In the genomic region with DNA sequence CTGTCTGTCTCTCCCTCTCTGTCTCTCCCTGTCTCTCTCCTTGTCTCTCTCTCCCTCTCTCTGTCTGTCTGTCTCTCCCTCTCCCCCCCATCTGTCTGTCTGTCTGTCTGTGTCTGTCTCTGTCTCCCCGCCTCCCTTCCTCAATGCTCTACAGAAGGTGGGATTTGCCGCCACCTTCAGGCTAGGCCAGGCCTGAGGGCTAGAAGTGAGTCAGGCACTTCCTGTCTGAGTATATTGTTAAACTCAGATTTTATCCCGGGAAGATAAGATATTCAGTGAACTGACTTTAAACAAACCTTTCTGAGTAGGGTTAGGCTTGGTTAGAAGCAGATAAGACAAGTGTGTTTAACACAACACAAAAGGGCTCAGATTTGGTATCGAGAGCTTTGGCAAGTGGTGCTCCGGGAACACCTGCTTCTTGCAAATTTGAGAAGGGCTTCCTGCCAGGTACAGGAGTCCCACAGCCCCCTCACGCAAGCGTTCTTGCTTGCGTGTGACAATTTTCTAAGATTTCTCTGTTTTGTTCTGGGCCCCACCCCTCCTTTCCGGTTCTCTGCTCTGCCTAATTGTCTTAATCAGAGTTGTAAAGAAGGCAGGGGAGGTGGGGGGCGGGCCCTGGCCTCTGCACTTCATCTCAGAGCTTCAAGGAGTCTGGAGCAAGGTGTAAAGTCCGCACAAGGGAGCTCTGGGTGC, we compare ENCODE assay signal across 8 mouse cellular contexts. TPM values are rescaled to one million over a fixed set of nuclear protein-coding genes. Genes with fewer than 3 reads are reported as not detected.
DNase-seq lines count a peak whose midpoint lies in the region; ATAC-seq and TF ChIP-seq lines count a peak whose summit lies in the region.

No protein-coding gene starts in this region.

- 0 out of 2 replicates have a peak, but pooled peaks cover 3% of the 10 kb centered on the region for H3K27me3 ChIP-seq in hindbrain, embryonic 13.5 days
- no peaks in the 10 kb centered on the region; the same call in 1 of the 2 replicates for H3K27me3 ChIP-seq in liver, embryonic 14.5 days (ENCODE audit: control insufficient read depth, insufficient read depth, low read length)

- peaks cover 12% of the 10 kb centered on the region for H3K4me1 ChIP-seq in hindbrain, embryonic 13.5 days (replicated peaks)
- peaks cover 6 to 8% of the 10 kb centered on the region in 2 experiments for H3K4me1 ChIP-seq in liver, embryonic 14.5 days (replicated peaks; ENCODE audit: control insufficient read depth in 2 of 2, insufficient read depth in 2 of 2, low read length in 1 of 2)

- H3K9ac ChIP-seq in hindbrain, embryonic 13.5 days, result 0 out of 2 replicates have a peak overlapping the region, but pooled peaks have one; percentile 60
- no peak overlapping the region for H3K9ac ChIP-seq in liver, embryonic 14.5 days (replicated peaks)

- 16% methylated on average over 11 of the region's 11 CpGs for WGBS in hindbrain, embryonic 13.5 days
- 6% methylated on average over 11 of the region's 11 CpGs for WGBS in liver, embryonic 14.5 days (ENCODE audit: insufficient replicate concordance)

- no peaks in the 10 kb centered on the region for H3K36me3 ChIP-seq in hindbrain, embryonic 13.5 days
- no peaks in the 10 kb centered on the region for H3K36me3 ChIP-seq in liver, embryonic 14.5 days (replicated peaks; ENCODE audit: control insufficient read depth, insufficient read depth, low read depth)

- TF ChIP-seq EP300 in liver, embryonic 14.5 days (IDR thresholded peaks at IDR 0.05; ENCODE audit: low read depth), result no peak

- no peaks in the 10 kb centered on the region for H3K9me3 ChIP-seq in hindbrain, embryonic 13.5 days
- H3K9me3 ChIP-seq in liver, embryonic 14.5 days (ENCODE audit: control insufficient read depth, low read length), result no peaks in the 10 kb centered on the region

- no peak overlapping the region for H3K4me3 ChIP-seq in hindbrain, embryonic 13.5 days
- no peak overlapping the region for H3K4me3 ChIP-seq in liver, embryonic 14.5 days (ENCODE audit: insufficient read depth in 1 of 2, low read depth in 2 of 2, low read length in 2 of 2)

- H3K27ac ChIP-seq in hindbrain, embryonic 13.5 days, result no peak overlapping the region
- H3K27ac ChIP-seq in liver, embryonic 14.5 days, result no peak overlapping the region

- no peak for ATAC-seq in hindbrain, embryonic 13.5 days (ENCODE audit: low FRiP score)
- ATAC-seq in liver, embryonic 14.5 days (ENCODE audit: insufficient read depth), result no peak

- peak overlapping the region; percentile 27 for H3K4me2 ChIP-seq in hindbrain, embryonic 13.5 days
- peak overlapping the region; percentile 13; the same call in 1 of the 2 replicates for H3K4me2 ChIP-seq in liver, embryonic 14.5 days (ENCODE audit: low read depth)

- peak; percentile 69 for TF ChIP-seq CTCF in liver, embryonic 14.5 days (IDR thresholded peaks at IDR 0.05; ENCODE audit: low read depth)

- peak; percentile 12 for DNase-seq in urinary bladder, postnatal 10 days (ENCODE audit: low spot score)
- no peak for DNase-seq in urinary bladder, postnatal 25 days (ENCODE audit: low spot score)
- peak; percentile 67 for DNase-seq in embryo, embryonic 10.5 days (ENCODE audit: low spot score)
- DNase-seq in liver, embryonic 14.5 days (ENCODE audit: low read depth in 3 of 3, low spot score in 3 of 3), result no peak
- peak; percentile 65 for DNase-seq in retina, embryonic 14.5 days (ENCODE audit: low spot score)
- no peak for DNase-seq in frontal cortex, postnatal 25 days (ENCODE audit: low spot score in 2 of 2)
- no peak for DNase-seq in layer of hippocampus, adult 8-10 months (ENCODE audit: low spot score in 2 of 2)

RNA-seq across cellular contexts. Expression of a gene that starts 6.6 kb away (rescaled TPM):
- polyA plus RNA-seq in hindbrain, embryonic 13.5 days (2015; fragmentation: Nextera tagmentation; extraction: Ambion mirVana), result 25.7 and 26.2 TPM in 2 replicates
- 0.15 and 0.16 TPM in 2 replicates for polyA plus RNA-seq in liver, embryonic 14.5 days (2012; rRNA removed)
- polyA plus RNA-seq in liver, embryonic 14.5 days (2014; fragmentation: Nextera tagmentation; extraction: Ambion mirVana), result 0.30 and 0.55 TPM in 2 replicates
- total RNA-seq in layer of hippocampus, adult 8-10 months (2022), result 10 to 100 TPM; 67.0 to 90.0 (median 75.9) TPM

RNA-seq across cellular contexts. Expression of a gene that starts 25.8 kb away (rescaled TPM):
- 0.13 and 0.17 TPM in 2 replicates for polyA plus RNA-seq in hindbrain, embryonic 13.5 days (2015; fragmentation: Nextera tagmentation; extraction: Ambion mirVana)
- 0.36 and 0.47 TPM in 2 replicates for polyA plus RNA-seq in liver, embryonic 14.5 days (2012; rRNA removed)
- 0.73 and 0.84 TPM in 2 replicates for polyA plus RNA-seq in liver, embryonic 14.5 days (2014; fragmentation: Nextera tagmentation; extraction: Ambion mirVana)
- 10 to 100 TPM in 2 of 4 experiments, 1 to 10 TPM in 2; 8.8 to 14.4 (median 11.5) TPM for total RNA-seq in layer of hippocampus, adult 8-10 months (2022)

Comparison
In these comparisons a context has a peak if more than half of its experiments do, and no peak if none do; other contexts are left out.
1. DNase-seq: peak in urinary bladder, postnatal 10 days (single experiment), embryo, embryonic 10.5 days (single experiment) and retina, embryonic 14.5 days (single experiment); none in urinary bladder, postnatal 25 days (single experiment), liver, embryonic 14.5 days (0 of 3), frontal cortex, postnatal 25 days (0 of 2) and layer of hippocampus, adult 8-10 months (0 of 2).
2. RNA of a gene that starts 6.6 kb away (polyA plus RNA-seq): 25.7 to 26.2 TPM in hindbrain, embryonic 13.5 days; 0.15 to 0.55 TPM in liver, embryonic 14.5 days; every median in the first group is over 10 times any median in the second.